Mouse (Mus musculus): ENCODE results near the gene Asb3.

DNA sequence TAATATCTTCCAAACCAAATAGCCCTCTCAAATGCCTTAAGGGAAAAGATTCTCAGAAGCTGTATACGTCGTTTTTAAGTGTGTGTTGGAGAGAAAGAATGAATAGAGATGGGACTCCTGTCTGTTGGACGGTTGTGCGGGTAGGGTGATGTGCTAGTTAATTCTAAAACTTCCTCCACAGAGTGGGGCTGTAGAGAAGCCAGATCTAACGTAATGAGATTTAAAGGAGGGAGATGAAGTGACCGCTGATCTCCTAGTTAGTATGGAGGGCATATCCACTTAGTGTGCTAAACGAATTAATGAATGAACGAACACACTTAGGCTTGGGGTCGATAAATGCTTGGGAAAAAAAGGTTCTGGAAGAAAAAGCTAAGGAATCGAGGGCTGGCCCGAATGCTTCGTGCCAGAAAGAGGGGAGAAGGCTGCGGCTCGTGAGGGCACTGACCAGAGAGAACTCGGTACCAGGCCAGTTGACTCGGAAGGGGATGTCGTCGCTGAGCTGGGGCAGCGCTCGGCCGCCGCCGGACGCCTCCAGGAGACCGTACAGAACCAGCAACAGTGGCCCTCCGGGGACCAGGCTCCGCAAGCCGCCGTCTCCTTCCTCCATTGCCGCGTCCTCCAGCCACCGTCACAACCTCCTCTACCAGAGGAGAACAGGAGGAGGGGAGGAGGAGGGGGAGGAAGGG lies 68.4 kb downstream of the Asb3 start:
- TF ChIP-seq POLR2A (IDR thresholded peaks at IDR 0.05; ENCODE audit: low read depth, low read length) (no peak), CTCF (conservative IDR thresholded peaks at IDR 0.05; ENCODE audit: insufficient read depth, insufficient read length, low read depth, low read length) (no peak)
